Mouse (Mus musculus): ENCODE results near the gene Med9. TPM values are rescaled to one million over a fixed set of nuclear protein-coding genes. Genes with fewer than 3 reads are reported as not detected.

Gene Med9
- polyA plus RNA-seq (2021; fragmentation: Nextera tagmentation): 56.3 and 56.8 TPM in 2 replicates
- long read RNA-seq, experiment 1, transcript Med9-201 (2 exons, 1,920 nt): major isoform, 260 of 271 reads
- long read RNA-seq, experiment 1, partial matches to known transcripts: 11 of 271 reads
- long read RNA-seq, experiment 1, other reads (novel, unspliced or antisense): 0 of 271 reads
- long read RNA-seq, experiment 2, transcript Med9-201 (2 exons, 1,920 nt): major isoform, 106 of 113 reads
- long read RNA-seq, experiment 2, partial matches to known transcripts: 7 of 113 reads
- long read RNA-seq, experiment 2, other reads (novel, unspliced or antisense): 0 of 113 reads

GRCm38 (mm10) chr11:59947752-59948400, at the start of gene Med9:
TSS of gene Med9 (plus strand) at chr11:59948206.

GRCm38 (mm10) chr11:59964818-59965217, 16.8 kb downstream of the Med9 start, which contains the start of gene Rasd1:
TSS of gene Rasd1 (minus strand) at chr11:59964944.

Other genes starting within 250 kb of the Med9 start
- 0.42 and 0.54 TPM in 2 replicates for gene Pld6, start 160.6 kb upstream of the Med9 start, polyA plus RNA-seq (2021; fragmentation: Nextera tagmentation)
- 22.3 and 28.4 TPM in 2 replicates for gene Flcn, start 138.2 kb upstream of the Med9 start, polyA plus RNA-seq (2021; fragmentation: Nextera tagmentation)
- 95.8 and 100 TPM in 2 replicates for gene Nt5m, start 108.8 kb upstream of the Med9 start, polyA plus RNA-seq (2021; fragmentation: Nextera tagmentation)
- gene Cops3, start 108.4 kb upstream of the Med9 start, polyA plus RNA-seq (2021; fragmentation: Nextera tagmentation): 93.0 and 112 TPM in 2 replicates
- 4.0 and 6.6 TPM in 2 replicates for gene Rasd1, start 16.7 kb downstream of the Med9 start, polyA plus RNA-seq (2021; fragmentation: Nextera tagmentation)
- 4.3 and 4.6 TPM in 2 replicates for gene Pemt, start 98.3 kb downstream of the Med9 start, polyA plus RNA-seq (2021; fragmentation: Nextera tagmentation)
- gene Rai1, start 156.8 kb downstream of the Med9 start, polyA plus RNA-seq (2021; fragmentation: Nextera tagmentation): 19.7 and 42.3 TPM in 2 replicates